Mouse (Mus musculus) cerebellum, postnatal 36 days (tissue): ENCODE data around the gene Tenm4.

Source experiments
- DNase-seq, 2 experiments: peaks; one replicate each; pipeline ENCODE4 v3.0.0; 2021 to 2022; ENCODE audit warnings: mixed read lengths in 2 of 2

Tenm4 gene

GRCm38 (mm10) chr7:96705307-96706129, 534.5 kb downstream of the Tenm4 start:
- DNase-seq = no peak

DNA sequence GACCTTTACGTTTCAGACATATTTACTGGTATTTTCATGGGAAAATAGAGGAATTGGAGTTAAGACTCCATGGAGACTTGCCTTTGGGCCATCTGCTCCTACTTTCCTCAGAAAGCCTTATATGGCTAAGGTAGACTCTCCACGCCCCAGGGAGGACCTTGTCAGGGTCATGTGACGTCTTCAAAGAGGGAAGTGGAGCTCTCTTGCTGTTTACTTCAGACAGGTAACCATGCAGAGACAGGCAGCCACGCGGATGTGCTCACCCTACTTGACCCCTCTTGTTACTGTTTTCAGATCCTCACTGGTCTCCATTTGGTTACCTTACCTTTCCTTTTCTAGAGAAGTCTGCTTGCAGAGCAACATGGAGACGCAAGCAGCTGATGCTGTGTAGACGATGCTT, 535.5 kb downstream of the Tenm4 start:
- DNase-seq = no peak

- no peak for DNase-seq
Measured at GRCm38 (mm10) chr7:96707112-96707511, 536.1 kb downstream of the Tenm4 start.

- no peak for DNase-seq
Measured at GRCm38 (mm10) chr7:96708071-96708470, 537.0 kb downstream of the Tenm4 start.

GRCm38 (mm10) chr7:96708561-96708960, 537.5 kb downstream of the Tenm4 start:
- DNase-seq = no peak

DNA sequence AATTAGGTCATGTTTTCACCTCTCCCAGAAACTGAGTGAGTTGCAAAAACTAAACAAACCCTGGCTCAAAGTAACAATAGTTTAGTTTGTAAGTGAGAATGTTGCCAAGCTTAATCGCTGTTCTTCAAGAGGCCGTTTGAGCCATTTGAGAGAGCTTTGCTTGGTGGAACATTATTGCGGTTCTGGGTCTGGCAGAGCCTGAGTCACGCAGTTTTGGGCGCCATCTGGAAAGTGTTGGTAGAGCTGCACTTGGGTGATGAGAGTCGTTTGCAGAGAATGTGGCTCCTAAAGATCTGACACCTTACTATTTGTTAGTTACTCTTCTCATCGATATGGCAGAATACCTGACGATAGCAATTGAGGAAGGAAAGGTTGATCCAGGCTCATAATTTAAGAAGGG, 537.9 kb downstream of the Tenm4 start:
- no peak for DNase-seq

GRCm38 (mm10) chr7:96709891-96710290, 538.8 kb downstream of the Tenm4 start:
- no peak for DNase-seq

- DNase-seq = no peak
Measured at GRCm38 (mm10) chr7:96710658-96711071, 539.6 kb downstream of the Tenm4 start.

DNA sequence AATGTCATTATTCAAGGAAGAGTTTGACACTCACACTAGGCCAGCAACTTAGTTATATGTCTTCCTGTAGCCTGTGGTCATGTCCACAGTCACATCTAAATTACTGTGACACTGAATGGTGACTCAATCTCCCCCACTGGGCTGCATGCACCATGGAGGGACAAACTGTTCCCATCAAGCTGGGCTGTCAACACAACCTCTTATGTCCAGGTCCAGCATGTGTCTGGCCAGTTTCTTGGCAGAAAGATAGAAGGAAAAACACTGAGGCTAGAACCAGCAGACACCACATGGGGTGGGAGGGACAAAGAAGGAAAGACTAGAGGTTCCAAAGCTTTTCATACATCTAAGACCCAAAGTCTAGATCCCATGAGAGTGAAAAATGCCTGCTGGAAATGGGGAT, 541.8 kb downstream of the Tenm4 start:
- DNase-seq = peak in 1 of 2 experiments; percentile 17

DNA sequence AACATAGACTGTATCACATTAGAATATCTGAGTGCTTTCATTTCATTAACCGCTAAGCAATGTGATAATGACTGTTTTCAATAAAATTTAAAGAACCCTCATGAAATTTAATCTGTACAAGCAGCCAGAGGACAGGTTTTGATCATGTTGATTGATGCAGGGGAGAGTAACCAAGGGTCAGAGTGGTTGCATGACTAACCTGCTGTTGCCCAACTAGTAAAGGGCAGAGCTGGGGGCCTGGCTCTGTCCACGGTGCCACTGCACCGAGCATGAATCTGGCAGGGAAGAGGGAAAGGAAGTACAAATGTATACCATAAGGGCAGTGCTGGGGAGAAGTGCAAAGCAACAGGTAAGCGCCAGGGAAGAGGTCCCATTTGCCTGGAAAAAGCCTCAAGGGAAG, 545.9 kb downstream of the Tenm4 start:
- no peak for DNase-seq

DNA sequence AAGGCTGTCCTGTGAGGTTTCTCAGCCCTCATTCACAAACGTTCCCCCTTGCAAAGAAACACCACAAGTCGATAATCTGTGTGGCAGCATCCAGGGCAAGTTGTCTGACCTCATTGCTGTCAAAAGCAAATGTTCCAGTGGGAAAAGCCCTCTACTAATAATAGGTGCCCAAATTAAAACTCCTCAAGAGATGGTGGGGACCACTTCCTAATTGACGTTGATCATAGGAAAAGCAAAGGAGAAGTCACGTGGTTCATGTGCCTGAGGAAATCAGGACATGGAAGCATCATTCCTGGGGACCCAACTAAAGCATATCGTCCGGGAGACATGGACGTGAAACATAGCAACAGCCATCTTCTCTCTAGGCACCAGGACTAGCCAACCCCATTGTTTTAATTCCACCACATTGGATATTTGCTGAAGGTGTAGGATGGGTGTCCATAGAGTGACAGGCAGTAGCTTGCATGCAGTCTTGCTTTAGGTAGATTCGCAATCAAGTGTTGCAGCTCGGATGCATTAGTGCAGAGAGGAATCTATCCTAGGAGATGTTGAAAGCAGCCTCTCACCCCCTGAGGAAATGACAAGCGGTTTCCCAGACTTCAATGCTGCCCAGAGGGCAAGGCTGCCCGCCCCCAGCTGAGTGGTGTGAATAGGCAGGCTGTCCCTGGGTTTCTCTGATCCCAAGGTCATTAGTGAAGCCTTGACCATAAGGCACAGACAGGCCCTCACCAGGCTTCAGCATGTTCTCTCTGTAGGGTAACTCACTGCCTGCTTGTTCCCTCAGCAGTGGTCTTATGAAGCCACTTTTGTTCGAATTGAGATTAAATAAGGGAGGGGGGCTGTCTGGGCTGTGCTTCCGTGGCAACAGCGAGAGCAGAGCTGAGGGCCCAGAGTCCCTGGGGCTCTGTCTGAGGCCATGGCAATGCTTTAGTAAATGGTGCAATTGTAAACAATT, 547.4 kb downstream of the Tenm4 start:
- DNase-seq = no peak

DNA sequence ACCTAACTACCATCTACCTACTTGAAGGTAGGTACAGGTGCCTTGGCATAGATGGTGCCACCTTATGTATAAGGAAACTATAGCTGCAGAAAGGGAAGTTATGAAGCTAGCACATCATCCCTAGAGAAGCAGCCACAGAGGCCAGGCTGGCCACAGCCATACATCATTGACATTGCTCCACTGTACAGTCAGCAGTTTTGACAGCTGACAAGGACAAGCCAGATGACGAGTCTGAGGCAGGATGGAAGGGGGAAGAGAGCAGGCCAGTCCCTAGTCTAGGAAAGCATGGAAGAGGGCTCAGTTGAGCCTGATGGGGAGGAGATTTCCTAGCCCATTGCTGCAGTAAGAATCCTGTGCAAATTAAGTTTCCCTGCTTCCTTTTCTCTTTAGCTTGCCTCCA, 548.9 kb downstream of the Tenm4 start:
- no peak for DNase-seq

DNA sequence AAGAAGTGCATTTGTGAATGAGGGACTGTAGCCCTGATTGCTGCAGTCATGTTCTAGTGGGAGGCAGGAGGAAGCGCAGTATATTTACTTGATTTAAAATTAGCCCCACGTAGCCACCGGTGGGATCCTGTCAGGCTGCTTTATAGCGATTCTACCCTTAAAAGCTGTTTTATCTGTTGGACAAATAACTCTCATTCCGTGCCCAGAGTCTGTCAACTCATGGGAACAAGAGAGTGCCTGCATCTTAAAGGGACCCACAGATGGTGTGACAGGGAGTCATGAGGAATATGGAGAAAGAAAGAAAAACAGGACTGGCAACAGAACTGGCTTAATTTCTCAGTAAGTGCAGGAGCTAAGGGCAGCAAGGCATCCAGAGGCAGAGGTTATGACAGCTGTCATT, 549.4 kb downstream of the Tenm4 start:
- DNase-seq = no peak

GRCm38 (mm10) chr7:96722796-96723195, 551.8 kb downstream of the Tenm4 start:
- no peak for DNase-seq

- no peak for DNase-seq
Measured at GRCm38 (mm10) chr7:96725603-96726002, 554.6 kb downstream of the Tenm4 start.

GRCm38 (mm10) chr7:96730360-96730759, 559.3 kb downstream of the Tenm4 start:
- no peak for DNase-seq

DNA sequence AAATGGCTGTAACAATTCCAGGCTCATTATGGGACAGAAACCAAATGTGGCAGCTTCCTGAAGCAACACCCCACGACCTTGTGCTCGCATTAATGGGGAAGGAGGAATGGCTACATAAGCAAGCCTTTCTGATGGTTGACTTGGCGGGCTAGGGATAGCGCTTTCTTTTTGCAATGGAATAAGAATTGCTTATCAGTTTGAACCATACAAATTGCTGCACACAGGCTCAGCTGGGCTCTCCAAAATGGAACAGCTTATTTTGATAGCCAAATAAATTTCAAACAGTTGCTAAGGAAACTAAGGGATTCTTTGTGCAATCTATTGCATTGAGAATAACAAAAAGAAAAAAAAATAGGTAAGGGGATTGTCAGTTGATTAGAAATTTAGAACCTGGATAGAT, 560.9 kb downstream of the Tenm4 start:
- DNase-seq = no peak

GRCm38 (mm10) chr7:96734315-96735058, 563.4 kb downstream of the Tenm4 start:
- no peak for DNase-seq

GRCm38 (mm10) chr7:96740631-96741030, 569.6 kb downstream of the Tenm4 start:
- DNase-seq = no peak

- no peak for DNase-seq
Measured at GRCm38 (mm10) chr7:96742221-96742620, 571.2 kb downstream of the Tenm4 start.

GRCm38 (mm10) chr7:96745956-96746355, 574.9 kb downstream of the Tenm4 start:
- no peak for DNase-seq

DNA sequence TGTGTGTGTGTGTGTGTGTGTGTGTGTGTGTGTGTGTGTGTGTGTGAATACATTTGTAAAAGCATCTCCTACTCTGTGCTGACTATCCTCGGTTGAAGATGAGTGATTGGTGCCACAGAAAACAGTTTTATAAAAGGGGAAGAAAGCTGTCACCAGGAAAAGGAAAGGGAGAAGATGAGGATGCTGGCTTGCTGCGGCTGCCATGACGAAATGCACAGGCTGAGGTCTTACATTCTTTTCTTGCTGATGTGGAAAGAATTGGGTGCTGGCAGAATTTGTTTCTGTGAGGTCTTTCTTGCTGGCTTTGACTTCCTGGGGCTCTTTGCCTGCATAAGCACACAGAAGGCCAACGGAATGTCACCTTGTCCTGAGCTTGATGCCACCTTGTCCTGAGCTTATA, 575.7 kb downstream of the Tenm4 start:
- no peak for DNase-seq

DNA sequence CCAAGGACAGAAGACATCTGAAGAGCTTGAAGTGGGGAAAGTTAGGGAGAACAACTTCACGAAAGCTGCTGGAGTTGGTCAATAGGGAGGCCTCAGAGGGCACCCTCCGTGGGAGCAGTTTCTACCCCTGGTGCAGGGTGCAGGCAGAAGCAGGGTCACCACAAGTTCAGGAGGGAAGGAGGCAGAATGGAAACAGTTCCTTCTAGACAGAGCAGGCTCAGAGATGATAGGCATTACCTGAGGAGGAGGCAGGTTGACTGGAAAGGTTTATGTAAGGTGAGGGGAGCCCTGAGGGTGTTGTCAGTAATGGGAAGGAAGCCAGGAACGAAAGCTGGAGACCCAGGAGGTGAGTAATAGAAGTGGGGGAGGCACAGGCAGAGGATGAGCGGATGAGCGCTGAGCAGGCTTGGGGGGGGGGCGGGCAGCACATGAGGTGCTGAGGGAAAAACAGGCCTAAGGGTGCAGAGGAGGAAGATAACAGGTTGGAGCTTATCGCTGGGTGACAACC, 577.5 kb downstream of the Tenm4 start:
- DNase-seq = no peak
